Mouse (Mus musculus): ENCODE measurements around the gene Relb. TPM values are rescaled to one million over a fixed set of nuclear protein-coding genes. Genes with fewer than 3 reads are reported as not detected.

Gene Relb
- total and polyA plus RNA-seq, 3 experiments: 1.2 to 2.0 (median 1.5) TPM

DNA sequence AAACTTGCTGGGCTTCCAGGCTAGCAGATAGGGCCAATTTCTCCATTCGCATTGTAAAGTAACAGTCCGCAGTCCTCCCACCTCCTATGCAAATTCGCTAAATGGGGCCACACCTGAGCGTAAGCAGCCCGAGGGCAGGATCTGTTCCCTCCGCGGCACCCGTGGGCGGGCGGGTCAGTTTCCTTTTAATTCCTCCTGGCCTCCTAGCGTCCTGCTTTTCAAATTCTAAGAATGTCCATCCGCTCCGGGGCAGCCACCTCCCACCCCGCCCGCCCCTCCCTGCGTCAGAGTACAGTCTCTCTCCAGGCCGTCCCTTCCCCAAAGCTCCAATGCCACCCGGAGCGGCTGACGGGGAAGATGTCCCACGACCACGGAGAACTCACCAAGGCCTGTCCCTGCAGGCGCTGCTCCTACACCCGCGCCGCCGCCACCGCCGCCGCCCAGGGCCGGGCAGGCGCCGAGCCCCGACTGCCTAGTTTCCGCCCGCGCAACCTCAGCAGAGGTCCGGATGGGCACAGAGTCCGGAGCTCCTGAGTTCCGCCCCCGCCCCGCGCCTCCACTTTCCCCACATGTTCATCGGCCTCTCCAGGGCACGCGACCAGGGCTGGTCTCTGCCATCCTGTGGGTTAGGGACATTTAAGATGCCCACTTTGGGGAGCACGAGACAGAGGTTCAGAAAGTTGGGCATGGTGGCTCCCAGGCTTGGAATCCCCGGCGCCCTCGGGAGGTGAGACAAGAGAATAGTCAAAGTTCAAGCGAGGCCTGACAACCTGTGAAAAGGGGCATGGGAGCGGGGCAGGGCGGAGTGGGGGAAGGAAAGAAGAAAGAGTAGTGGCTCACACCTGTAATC, 56.1 kb downstream of the Relb start:
- no peaks in the 10 kb centered on the region for H3K9me3 ChIP-seq (replicated peaks)
- H3K27me3 ChIP-seq (ENCODE audit: insufficient read depth, low read length): peaks cover 7% of the 10 kb centered on the region
- peak overlapping the region; percentile 85 for H3K4me3 ChIP-seq (ENCODE audit: low read depth, low read length)
- TF ChIP-seq GATA2 (IDR thresholded peaks at IDR 0.05; ENCODE audit: borderline replicate concordance, low read depth, low read length) (no peak), TAL1 (conservative IDR thresholded peaks at IDR 0.05; ENCODE audit: low read depth, low read length) (no peak), POLR2AphosphoS5 (IDR thresholded peaks at IDR 0.05; ENCODE audit: insufficient replicate concordance, low read depth, low read length) (no peak), CTCF (IDR thresholded peaks at IDR 0.05; ENCODE audit: low read depth, low read length) (no peak), GATA1 (IDR thresholded peaks at IDR 0.05; ENCODE audit: borderline replicate concordance, low read length) (no peak)
- DNase-seq (ENCODE audit: low spot score) (peak; percentile 74), ATAC-seq (ENCODE audit: extremely low read depth, insufficient number of reproducible peaks, low FRiP score, poor library complexity, severe bottlenecking) (peak; percentile 26)
- H3K36me3 ChIP-seq (replicated peaks): peaks cover 35% of the 10 kb centered on the region
- H3K4me1 ChIP-seq (ENCODE audit: insufficient read depth, low read depth, low read length): peaks cover 59% of the 10 kb centered on the region

DNA sequence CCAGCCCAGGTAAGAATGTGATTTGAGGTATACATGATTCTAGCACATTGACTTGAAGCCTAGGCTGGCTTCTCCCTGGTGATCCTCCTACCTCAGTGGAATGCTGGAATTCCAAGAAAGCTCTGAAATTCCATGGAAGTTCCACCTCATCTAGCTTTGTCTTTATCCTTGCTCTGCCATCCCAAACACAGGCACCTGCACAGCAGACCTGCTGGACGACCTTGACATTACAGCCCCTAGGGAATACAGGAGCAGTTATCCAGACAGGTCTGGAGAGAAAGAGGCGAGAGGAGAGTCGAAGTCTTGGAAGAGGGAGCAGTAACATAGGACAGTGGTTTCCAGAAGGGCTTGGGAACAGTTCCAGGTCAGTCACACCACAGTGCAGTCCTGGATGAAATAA, 59.6 kb downstream of the Relb start:
- H3K36me3 ChIP-seq (replicated peaks): peaks cover 64% of the 10 kb centered on the region
- peaks cover 38% of the 10 kb centered on the region for H3K4me1 ChIP-seq (ENCODE audit: insufficient read depth, low read depth, low read length)
- H3K4me3 ChIP-seq (ENCODE audit: low read depth, low read length): no peak overlapping the region
- DNase-seq (ENCODE audit: low spot score): no peak
- TF ChIP-seq GATA2 (IDR thresholded peaks at IDR 0.05; ENCODE audit: borderline replicate concordance, low read depth, low read length): no peak
- no peak for TF ChIP-seq POLR2AphosphoS5 (IDR thresholded peaks at IDR 0.05; ENCODE audit: insufficient replicate concordance, low read depth, low read length)
- TF ChIP-seq GATA1 (IDR thresholded peaks at IDR 0.05; ENCODE audit: borderline replicate concordance, low read length): no peak
- TF ChIP-seq TAL1 (conservative IDR thresholded peaks at IDR 0.05; ENCODE audit: low read depth, low read length): no peak
- no peak for TF ChIP-seq CTCF (IDR thresholded peaks at IDR 0.05; ENCODE audit: low read depth, low read length)
- ATAC-seq (ENCODE audit: extremely low read depth, insufficient number of reproducible peaks, low FRiP score, poor library complexity, severe bottlenecking): no peak
- no peaks in the 10 kb centered on the region for H3K27me3 ChIP-seq (ENCODE audit: insufficient read depth, low read length)
- peaks cover 6% of the 10 kb centered on the region; the same call in 1 of the 2 replicates for H3K9me3 ChIP-seq (replicated peaks)

DNA sequence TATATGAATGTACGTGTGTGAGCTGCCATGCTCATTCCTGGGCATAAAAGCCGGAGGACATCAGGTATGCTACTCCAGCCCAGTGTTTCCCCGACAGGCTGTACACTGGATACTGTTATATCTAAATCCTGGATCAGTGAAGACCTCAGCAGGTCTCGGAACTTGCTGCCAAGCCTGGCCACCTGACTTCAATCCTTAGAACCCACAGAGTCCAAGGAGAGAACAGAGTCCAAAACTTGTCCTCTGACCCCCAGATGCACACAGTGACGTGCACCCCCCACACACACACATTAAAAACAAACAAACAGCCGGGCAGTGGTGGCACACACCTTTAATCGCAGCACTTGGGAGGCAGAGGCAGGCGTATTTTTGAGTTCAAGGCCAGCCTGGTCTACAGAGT, 61.8 kb downstream of the Relb start:
- no peak for ATAC-seq (ENCODE audit: extremely low read depth, insufficient number of reproducible peaks, low FRiP score, poor library complexity, severe bottlenecking)
- peaks cover 10% of the 10 kb centered on the region for H3K9me3 ChIP-seq (replicated peaks)
- peaks cover 79% of the 10 kb centered on the region for H3K36me3 ChIP-seq (replicated peaks)
- TF ChIP-seq GATA2 (IDR thresholded peaks at IDR 0.05; ENCODE audit: borderline replicate concordance, low read depth, low read length) (no peak), CTCF (IDR thresholded peaks at IDR 0.05; ENCODE audit: low read depth, low read length) (no peak), GATA1 (IDR thresholded peaks at IDR 0.05; ENCODE audit: borderline replicate concordance, low read length) (no peak), TAL1 (conservative IDR thresholded peaks at IDR 0.05; ENCODE audit: low read depth, low read length) (no peak), POLR2AphosphoS5 (IDR thresholded peaks at IDR 0.05; ENCODE audit: insufficient replicate concordance, low read depth, low read length) (no peak)
- DNase-seq (ENCODE audit: low spot score): no peak
- H3K4me3 ChIP-seq (ENCODE audit: low read depth, low read length): no peak overlapping the region
- peaks cover 43% of the 10 kb centered on the region for H3K4me1 ChIP-seq (ENCODE audit: insufficient read depth, low read depth, low read length)
- H3K27me3 ChIP-seq (ENCODE audit: insufficient read depth, low read length): no peaks in the 10 kb centered on the region

DNA sequence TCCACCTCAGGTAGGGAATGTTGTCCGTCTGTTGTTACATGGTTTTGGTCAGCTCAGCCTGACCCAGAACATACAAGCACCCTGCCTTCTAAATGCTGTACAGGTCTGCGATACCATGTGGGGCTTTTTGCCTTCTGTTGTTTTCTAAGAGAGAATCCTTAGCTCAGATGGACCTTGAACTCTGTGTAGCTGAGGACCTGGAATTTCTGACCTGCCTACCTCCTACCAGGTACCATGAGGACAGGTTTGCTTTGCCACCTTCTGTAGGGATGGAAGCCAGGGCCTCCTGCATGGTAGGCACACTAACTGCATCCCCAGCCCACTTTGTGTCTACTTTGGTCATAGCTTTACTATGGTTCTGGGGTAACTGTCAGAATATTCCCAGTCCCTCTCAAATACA, 63.4 kb downstream of the Relb start:
- peaks cover 38% of the 10 kb centered on the region for H3K4me1 ChIP-seq (ENCODE audit: insufficient read depth, low read depth, low read length)
- DNase-seq (ENCODE audit: low spot score) (no peak), ATAC-seq (ENCODE audit: extremely low read depth, insufficient number of reproducible peaks, low FRiP score, poor library complexity, severe bottlenecking) (no peak)
- H3K36me3 ChIP-seq (replicated peaks): peaks cover 70% of the 10 kb centered on the region
- H3K27me3 ChIP-seq (ENCODE audit: insufficient read depth, low read length): no peaks in the 10 kb centered on the region
- H3K9me3 ChIP-seq (replicated peaks): peaks cover 10% of the 10 kb centered on the region
- TF ChIP-seq GATA2 (IDR thresholded peaks at IDR 0.05; ENCODE audit: borderline replicate concordance, low read depth, low read length) (no peak), GATA1 (IDR thresholded peaks at IDR 0.05; ENCODE audit: borderline replicate concordance, low read length) (no peak), POLR2AphosphoS5 (IDR thresholded peaks at IDR 0.05; ENCODE audit: insufficient replicate concordance, low read depth, low read length) (no peak), TAL1 (conservative IDR thresholded peaks at IDR 0.05; ENCODE audit: low read depth, low read length) (no peak), CTCF (IDR thresholded peaks at IDR 0.05; ENCODE audit: low read depth, low read length) (no peak)
- no peak overlapping the region for H3K4me3 ChIP-seq (ENCODE audit: low read depth, low read length)

DNA sequence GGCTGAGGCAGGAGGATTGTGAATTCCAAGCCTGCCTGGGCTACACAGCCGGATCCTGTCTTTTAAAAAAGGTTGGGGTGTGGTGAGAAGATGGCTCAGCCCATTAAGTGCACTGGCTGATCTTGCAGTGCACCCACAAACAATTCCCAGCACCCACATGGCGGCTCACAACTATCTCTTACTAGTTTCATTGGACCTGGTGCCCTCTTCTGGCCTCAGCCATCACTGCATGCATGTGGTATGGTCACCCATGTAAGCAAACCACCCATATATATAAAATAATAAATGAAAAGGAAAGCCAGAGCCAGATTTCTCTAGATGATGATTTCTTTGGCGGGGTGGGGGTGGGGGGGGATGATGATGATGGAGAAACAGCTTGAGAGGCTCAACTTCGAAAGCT, 64.8 kb downstream of the Relb start:
- ATAC-seq (ENCODE audit: extremely low read depth, insufficient number of reproducible peaks, low FRiP score, poor library complexity, severe bottlenecking): no peak
- Histone ChIP-seq H3K4me3 (ENCODE audit: low read depth, low read length) (no peak overlapping the region), H3K9me3 (replicated peaks) (peaks cover 10% of the 10 kb centered on the region), H3K36me3 (replicated peaks) (peaks cover 68% of the 10 kb centered on the region), H3K27me3 (ENCODE audit: insufficient read depth, low read length) (no peaks in the 10 kb centered on the region), H3K4me1 (ENCODE audit: insufficient read depth, low read depth, low read length) (peaks cover 46% of the 10 kb centered on the region)
- DNase-seq (ENCODE audit: low spot score): no peak
- TF ChIP-seq CTCF (IDR thresholded peaks at IDR 0.05; ENCODE audit: low read depth, low read length) (no peak), POLR2AphosphoS5 (IDR thresholded peaks at IDR 0.05; ENCODE audit: insufficient replicate concordance, low read depth, low read length) (no peak), GATA1 (IDR thresholded peaks at IDR 0.05; ENCODE audit: borderline replicate concordance, low read length) (no peak), GATA2 (IDR thresholded peaks at IDR 0.05; ENCODE audit: borderline replicate concordance, low read depth, low read length) (no peak), TAL1 (conservative IDR thresholded peaks at IDR 0.05; ENCODE audit: low read depth, low read length) (no peak)

DNA sequence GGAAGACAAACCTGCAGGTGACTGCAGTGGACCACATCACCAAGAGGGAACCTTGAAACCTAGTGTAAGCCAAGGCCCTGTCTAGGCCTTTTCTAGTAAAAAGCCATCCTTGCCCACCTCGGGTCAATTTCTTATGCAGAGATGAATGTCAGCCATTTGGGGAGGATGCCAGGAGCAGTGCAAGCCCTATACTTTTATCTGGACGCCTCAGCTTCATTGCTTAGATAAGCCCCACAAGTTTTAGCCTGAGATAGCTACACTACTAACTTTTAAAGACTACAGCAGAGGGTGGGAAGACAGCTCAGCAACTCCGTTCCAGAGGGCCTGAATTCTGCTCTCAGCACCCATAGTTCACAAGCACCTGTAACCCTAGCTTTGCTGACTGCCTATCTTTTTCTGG, 65.4 kb downstream of the Relb start:
- Histone ChIP-seq H3K4me3 (ENCODE audit: low read depth, low read length) (no peak overlapping the region), H3K9me3 (replicated peaks) (peaks cover 10% of the 10 kb centered on the region), H3K27me3 (ENCODE audit: insufficient read depth, low read length) (no peaks in the 10 kb centered on the region), H3K4me1 (ENCODE audit: insufficient read depth, low read depth, low read length) (peaks cover 47% of the 10 kb centered on the region), H3K36me3 (replicated peaks) (peaks cover 68% of the 10 kb centered on the region)
- no peak for ATAC-seq (ENCODE audit: extremely low read depth, insufficient number of reproducible peaks, low FRiP score, poor library complexity, severe bottlenecking)
- DNase-seq (ENCODE audit: low spot score): no peak
- TF ChIP-seq GATA1 (IDR thresholded peaks at IDR 0.05; ENCODE audit: borderline replicate concordance, low read length) (no peak), CTCF (IDR thresholded peaks at IDR 0.05; ENCODE audit: low read depth, low read length) (no peak), TAL1 (conservative IDR thresholded peaks at IDR 0.05; ENCODE audit: low read depth, low read length) (no peak), GATA2 (IDR thresholded peaks at IDR 0.05; ENCODE audit: borderline replicate concordance, low read depth, low read length) (no peak), POLR2AphosphoS5 (IDR thresholded peaks at IDR 0.05; ENCODE audit: insufficient replicate concordance, low read depth, low read length) (no peak)

Measured in G1E (cell line).